Mouse (Mus musculus) spleen, postnatal 36 days (tissue): Measurements from ENCODE around the gene Cuedc2.

Source experiments
- DNase-seq, 2 experiments: peaks; one replicate each; pipeline ENCODE4 v3.0.0; 2022; ENCODE audit warnings: low spot score in 2 of 2, mixed read lengths in 1 of 2

The Cuedc2 gene

GRCm38 (mm10) chr19:46339287-46339971 is 927 bp upstream of the Cuedc2 start:
- DNase-seq, result peak; percentile 70 to 77

GRCm38 (mm10) chr19:46338942-46339286 is 412 bp upstream of the Cuedc2 start:
- DNase-seq, result no peak

GRCm38 (mm10) chr19:46337719-46338330 is 677 bp downstream of the Cuedc2 start:
- DNase-seq, result no peak

GRCm38 (mm10) chr19:46333906-46334305 is 4.6 kb downstream of the Cuedc2 start:
- DNase-seq, result no peak

GRCm38 (mm10) chr19:46332721-46333339 is 5.7 kb downstream of the Cuedc2 start:
- no peak for DNase-seq

- DNase-seq, result no peak
Observed at GRCm38 (mm10) chr19:46331936-46332335, 6.6 kb downstream of the Cuedc2 start.

GRCm38 (mm10) chr19:46331326-46331725 is 7.2 kb downstream of the Cuedc2 start:
- no peak for DNase-seq

- no peak for DNase-seq
Observed at GRCm38 (mm10) chr19:46330696-46331095, 7.8 kb downstream of the Cuedc2 start.

GRCm38 (mm10) chr19:46329951-46330350 is 8.6 kb downstream of the Cuedc2 start:
- DNase-seq, result peak; percentile 79 to 80

- no peak for DNase-seq
Observed at GRCm38 (mm10) chr19:46329031-46329641, 9.4 kb downstream of the Cuedc2 start.

- peak; percentile 87 to 90 for DNase-seq
Observed at GRCm38 (mm10) chr19:46328081-46329030, 10.1 kb downstream of the Cuedc2 start, which contains the start of gene Fbxl15. TSS of gene Fbxl15 (plus strand) at chr19:46328184.

GRCm38 (mm10) chr19:46327531-46328064 is 10.9 kb downstream of the Cuedc2 start:
- no peak for DNase-seq

GRCm38 (mm10) chr19:46326756-46327305 is 11.7 kb downstream of the Cuedc2 start, which contains the start of gene Psd:
TSS of gene Psd (minus strand) at chr19:46327156.
- no peak for DNase-seq

GRCm38 (mm10) chr19:46326019-46326755 is 12.3 kb downstream of the Cuedc2 start:
- no peak for DNase-seq

- DNase-seq, result no peak
Observed at GRCm38 (mm10) chr19:46324918-46325317, 13.6 kb downstream of the Cuedc2 start.

- DNase-seq, result no peak
Observed at GRCm38 (mm10) chr19:46324366-46324765, 14.1 kb downstream of the Cuedc2 start.

GRCm38 (mm10) chr19:46323716-46324115 is 14.8 kb downstream of the Cuedc2 start:
- no peak for DNase-seq

- no peak for DNase-seq
Observed at GRCm38 (mm10) chr19:46322996-46323572, 15.4 kb downstream of the Cuedc2 start.

- DNase-seq, result no peak
Observed at GRCm38 (mm10) chr19:46322144-46322995, 16.1 kb downstream of the Cuedc2 start.
